9 mouse cellular contexts compared by ENCODE assay signal in the genomic region with DNA sequence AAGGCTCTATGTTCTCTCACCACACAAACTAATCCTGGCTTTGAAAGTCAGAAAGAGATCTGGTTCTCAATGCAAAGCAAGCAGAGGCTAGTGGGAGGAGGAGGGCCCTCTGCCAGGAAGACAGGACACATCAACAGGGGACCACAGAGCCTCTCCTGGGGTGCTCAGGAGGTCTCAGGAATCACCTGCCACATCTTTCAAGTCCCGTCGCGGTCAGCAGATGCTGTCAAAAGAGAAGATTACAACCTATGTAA. TPM values are rescaled to one million over a fixed set of nuclear protein-coding genes. Genes with fewer than 3 reads are reported as not detected.
DNase-seq lines count a peak whose midpoint lies in the region; ATAC-seq and TF ChIP-seq lines count a peak whose summit lies in the region.
"Had no signal": no experiment of that assay in that cellular context is flagged by ENCODE, and none has a peak within 500 bp of the region (broad histone marks: within the 10 kb centered on the region; RNA-seq: fewer than 3 reads in every experiment).

No protein-coding gene starts in this region.

- peak; percentile 34; the same call in 1 of the 2 replicates for ATAC-seq in heart, embryonic 16.5 days (replicated peaks; ENCODE audit: extremely low read depth, insufficient read depth, low FRiP score)
- ATAC-seq in hindbrain, embryonic 15.5 days (ENCODE audit: low FRiP score, low read depth): no peak
- peak; percentile 20; the same call in 1 of the 2 replicates for ATAC-seq in midbrain, embryonic 13.5 days

- WGBS in heart, embryonic 16.5 days: 16% methylated on average over 3 of the region's 3 CpGs
- WGBS in hindbrain, embryonic 15.5 days: 18% methylated on average over 3 of the region's 3 CpGs
- WGBS in midbrain, embryonic 13.5 days: 3% methylated on average over 3 of the region's 3 CpGs
- 58% methylated on average over 3 of the region's 3 CpGs for WGBS in kidney, adult 2 months

- peak overlapping the region; percentile 30 for H3K4me3 ChIP-seq in heart, embryonic 16.5 days (ENCODE audit: low read length)
- no peak overlapping the region for H3K4me3 ChIP-seq in hindbrain, embryonic 15.5 days
- H3K4me3 ChIP-seq in midbrain, embryonic 13.5 days (replicated peaks): peak overlapping the region; percentile 16; the same call in 1 of the 2 replicates
- H3K4me3 ChIP-seq in kidney, adult 2 months (ENCODE audit: insufficient read depth, low read depth, low read length): no peak overlapping the region

- no peak for DNase-seq in heart, adult 18-20 months
- peak; percentile 20 for DNase-seq in brain, adult 2 months (ENCODE audit: low read depth, low spot score)
- no peak for DNase-seq in cerebellum, postnatal 4 days (ENCODE audit: low spot score in 2 of 2)
- no peak for DNase-seq in kidney, postnatal 4 days
- no peak for DNase-seq in kidney, adult 2 months
- DNase-seq: adrenal gland, adult 8-10 months had no signal

- no peaks in the 10 kb centered on the region for H3K27me3 ChIP-seq in heart, embryonic 16.5 days (ENCODE audit: control insufficient read depth, insufficient read depth, low read length)
- no peaks in the 10 kb centered on the region for H3K27me3 ChIP-seq in hindbrain, embryonic 15.5 days
- H3K27me3 ChIP-seq in midbrain, embryonic 13.5 days: no peaks in the 10 kb centered on the region
- no peaks in the 10 kb centered on the region for H3K27me3 ChIP-seq in kidney, adult 2 months (replicated peaks; ENCODE audit: control insufficient read depth, insufficient read depth, low read length)

- H3K36me3 ChIP-seq in heart, embryonic 16.5 days (ENCODE audit: control insufficient read depth, insufficient read depth): no peaks in the 10 kb centered on the region
- no peaks in the 10 kb centered on the region for H3K36me3 ChIP-seq in hindbrain, embryonic 15.5 days
- H3K36me3 ChIP-seq in midbrain, embryonic 13.5 days: no peaks in the 10 kb centered on the region
- H3K36me3 ChIP-seq in kidney, adult 2 months (ENCODE audit: control insufficient read depth, insufficient read depth, low read length): no peaks in the 10 kb centered on the region

- TF ChIP-seq CTCF in kidney, adult 2 months (conservative IDR thresholded peaks at IDR 0.05; ENCODE audit: insufficient read depth, insufficient read length, low read depth, low read length): no peak

- H3K9me3 ChIP-seq in heart, embryonic 16.5 days (replicated peaks; ENCODE audit: control insufficient read depth, low read length): no peaks in the 10 kb centered on the region
- no peaks in the 10 kb centered on the region for H3K9me3 ChIP-seq in hindbrain, embryonic 15.5 days
- H3K9me3 ChIP-seq in midbrain, embryonic 13.5 days: no peaks in the 10 kb centered on the region

- peaks cover 14% of the 10 kb centered on the region for H3K4me1 ChIP-seq in heart, embryonic 16.5 days (ENCODE audit: control insufficient read depth, insufficient read depth, low read length)
- H3K4me1 ChIP-seq in hindbrain, embryonic 15.5 days (replicated peaks): no peaks in the 10 kb centered on the region
- H3K4me1 ChIP-seq in midbrain, embryonic 13.5 days (replicated peaks): peaks cover 7% of the 10 kb centered on the region
- H3K4me1 ChIP-seq in kidney, adult 2 months (ENCODE audit: control insufficient read depth, insufficient read depth, low read length): no peaks in the 10 kb centered on the region

- H3K4me2 ChIP-seq in heart, embryonic 16.5 days (ENCODE audit: low read depth, low read length): peak overlapping the region; percentile 58
- peak overlapping the region; percentile 42; the same call in 1 of the 2 replicates for H3K4me2 ChIP-seq in hindbrain, embryonic 15.5 days
- peak overlapping the region; percentile 42 for H3K4me2 ChIP-seq in midbrain, embryonic 13.5 days (replicated peaks)

- no peak overlapping the region for H3K27ac ChIP-seq in heart, embryonic 16.5 days (ENCODE audit: low read length)
- H3K27ac ChIP-seq in hindbrain, embryonic 15.5 days (replicated peaks): no peak overlapping the region
- H3K27ac ChIP-seq in midbrain, embryonic 13.5 days: no peak overlapping the region
- no peak overlapping the region for H3K27ac ChIP-seq in kidney, adult 2 months (ENCODE audit: insufficient read depth, low read depth, low read length)

- no peak for TF ChIP-seq POLR2A in kidney, adult 2 months (IDR thresholded peaks at IDR 0.05; ENCODE audit: low read depth, low read length)

- H3K9ac ChIP-seq in heart, embryonic 16.5 days (ENCODE audit: low read length): peak overlapping the region; percentile 58; the same call in 1 of the 2 replicates
- H3K9ac ChIP-seq in hindbrain, embryonic 15.5 days: no peak overlapping the region
- no peak overlapping the region for H3K9ac ChIP-seq in midbrain, embryonic 13.5 days (replicated peaks)

RNA-seq across cellular contexts. Expression of gene Snx9, which starts 12.6 kb away (rescaled TPM):
- polyA plus RNA-seq in heart, embryonic 16.5 days (2015; fragmentation: Nextera tagmentation; extraction: Ambion mirVana): 19.4 and 20.9 TPM in 2 replicates
- total RNA-seq in heart, adult 18-20 months (2021): 10 to 100 TPM; 31.0 to 32.9 TPM
- 8.1 and 8.4 TPM in 2 replicates for polyA plus RNA-seq in hindbrain, embryonic 15.5 days (2015; fragmentation: Nextera tagmentation; extraction: Ambion mirVana)
- polyA plus RNA-seq in midbrain, embryonic 13.5 days (2015; fragmentation: Nextera tagmentation; extraction: Ambion mirVana): 6.6 and 7.4 TPM in 2 replicates
- 55.3 and 56.6 TPM in 2 replicates for polyA plus RNA-seq in kidney, adult 2 months (2012; rRNA removed)

Comparison
In these comparisons a context has a peak if more than half of its experiments do, and no peak if none do; other contexts are left out.
1. H3K4me3 ChIP-seq: peak in heart, embryonic 16.5 days (single experiment) and midbrain, embryonic 13.5 days (single experiment); none in hindbrain, embryonic 15.5 days (single experiment) and kidney, adult 2 months (single experiment).
2. Peak in every context shown above with its lines, with median percentiles within 50 percentile points of each other: H3K4me2 ChIP-seq.